Mouse (Mus musculus) neural tube, embryonic 13.5 days (tissue): ENCODE results near the gene Otc. TPM values are rescaled to one million over a fixed set of nuclear protein-coding genes. Genes with fewer than 3 reads are reported as not detected.

Experiments used
- ATAC-seq: fragments of 200-750 bp; cut with Nextera tagmentation; 2 replicates; pipeline ENCODE4 v1.8.0; 2017; ENCODE audit warnings: low read depth, mild to moderate bottlenecking, moderate TSS enrichment, moderate library complexity
- H3K27ac ChIP-seq: fragments of 300-500 bp; sonication (generic); replicated peaks from 2 replicates; pipeline ENCODE4 v1.5.1; 2015; ENCODE audit warnings: moderate library complexity, mild to moderate bottlenecking, inconsistent platforms
- H3K27me3 ChIP-seq: fragments of 300-500 bp; sonication (generic); 2 replicates; pipeline ENCODE4 v1.6.1; 2015; ENCODE audit warnings: mild to moderate bottlenecking, inconsistent platforms
- H3K36me3 ChIP-seq: fragments of 300-500 bp; sonication (generic); 2 replicates; pipeline ENCODE4 v1.6.1; 2015; ENCODE audit warnings: mild to moderate bottlenecking, inconsistent platforms
- H3K4me1 ChIP-seq: fragments of 300-500 bp; sonication (generic); replicated peaks from 2 replicates; pipeline ENCODE4 v1.6.1; 2015; ENCODE audit warnings: inconsistent platforms
- H3K4me2 ChIP-seq: fragments of 300-500 bp; sonication (generic); 2 replicates; pipeline ENCODE4 v1.6.1; 2015; ENCODE audit warnings: inconsistent platforms, mild to moderate bottlenecking, moderate library complexity
- H3K4me3 ChIP-seq: fragments of 300-500 bp; sonication (generic); 2 replicates; pipeline ENCODE4 v1.5.1; 2015; ENCODE audit warnings: mild to moderate bottlenecking, inconsistent platforms
- H3K9ac ChIP-seq: fragments of 300-500 bp; sonication (generic); 2 replicates; pipeline ENCODE4 v1.6.1; 2015; ENCODE audit warnings: moderate library complexity, mild to moderate bottlenecking, inconsistent platforms
- H3K9me3 ChIP-seq: fragments of 300-500 bp; sonication (generic); 2 replicates; pipeline ENCODE4 v1.6.1; 2016; ENCODE audit warnings: inconsistent platforms
- WGBS: fragments of 180-500 bp; shearing (Covaris S2); methylation state at CpG from one replicate; pipeline ENCODE4 v1.1.7; 2015; 5-methylcytosine and 5-hydroxymethylcytosine counted together
- polyA plus RNA-seq: library from polyadenylated mRNA; unstranded; fragments of >200 nt; fragmentation: Nextera tagmentation; extraction: Ambion mirVana; gene quantifications from 2 replicates; pipeline ENCODE4 v1.2.1, GENCODE M21; 2015

Gene Otc
- polyA plus RNA-seq = 0.12 TPM in 1 of 2 replicates, not detected in the other

- Histone ChIP-seq H3K27ac (no peak within 1 kb of the TSS), H3K4me2 (no peak within 1 kb of the TSS), H3K27me3 (no peaks in the 10 kb centered on the region), H3K36me3 (no peaks in the 10 kb centered on the region), H3K9ac (no peak within 1 kb of the TSS), H3K4me1 (no peaks in the 10 kb centered on the region), H3K4me3 (no peak within 1 kb of the TSS), H3K9me3 (no peaks in the 10 kb centered on the region)
- WGBS = 59% methylated on average over 2 of the region's 2 CpGs
- no peak for ATAC-seq
These were observed at the start of gene Otc for GRCm38 (mm10) chrX:10251852-10252504. Otc (plus strand) TSS chrX:10252305.

- H3K27me3 ChIP-seq = no peaks in the 10 kb centered on the region
- 80% methylated on average over 5 of the region's 5 CpGs for WGBS
These were observed 46.2 kb upstream of the Otc start for GRCm38 (mm10) chrX:10205937-10206336.

GRCm38 (mm10) chrX:10215972-10216371 lies 36.1 kb upstream of the Otc start:
- H3K36me3 ChIP-seq = no peaks in the 10 kb centered on the region
- WGBS = 25% methylated on average over 16 of the region's 16 CpGs
- H3K9ac ChIP-seq = peak overlapping the region; percentile 67
- H3K4me2 ChIP-seq = peak overlapping the region; percentile 57
- H3K4me3 ChIP-seq = peak overlapping the region; percentile 51
- peak overlapping the region; percentile 81 for H3K27ac ChIP-seq
- no peaks in the 10 kb centered on the region for H3K27me3 ChIP-seq
- H3K9me3 ChIP-seq = no peaks in the 10 kb centered on the region
- ATAC-seq = peak; percentile 47
- H3K4me1 ChIP-seq = peaks cover 9% of the 10 kb centered on the region; the same call in 1 of the 2 replicates

More at GRCm38 (mm10) chrX:10205937-10206336, 46.2 kb upstream of the Otc start:
- Histone ChIP-seq H3K9me3 (no peaks in the 10 kb centered on the region), H3K4me1 (no peaks in the 10 kb centered on the region), H3K4me2 (no peak overlapping the region), H3K9ac (no peak overlapping the region), H3K4me3 (no peak overlapping the region), H3K36me3 (peaks cover 20% of the 10 kb centered on the region), H3K27ac (no peak overlapping the region)
- ATAC-seq = no peak

- ATAC-seq = peak; percentile 99
- peaks cover 9% of the 10 kb centered on the region; the same call in 1 of the 2 replicates for H3K4me1 ChIP-seq
- H3K9me3 ChIP-seq = no peaks in the 10 kb centered on the region
- H3K27ac ChIP-seq = peak within 1 kb of the TSS; percentile 81
- WGBS = 20% methylated on average over 44 of the region's 47 CpGs
- H3K27me3 ChIP-seq = no peaks in the 10 kb centered on the region
- H3K36me3 ChIP-seq = no peaks in the 10 kb centered on the region
- H3K4me2 ChIP-seq = peak within 1 kb of the TSS; percentile 57
- H3K4me3 ChIP-seq = peak within 1 kb of the TSS; percentile 51
- H3K9ac ChIP-seq = peak within 1 kb of the TSS; percentile 67
These were observed 35.6 kb upstream of the Otc start, which contains the start of gene Rpgr for GRCm38 (mm10) chrX:10216410-10216949. Rpgr (minus strand) TSS chrX:10216920.

- Histone ChIP-seq H3K36me3 (no peaks in the 10 kb centered on the region), H3K27me3 (no peaks in the 10 kb centered on the region), H3K4me1 (peaks cover 9% of the 10 kb centered on the region; the same call in 1 of the 2 replicates), H3K9ac (no peak overlapping the region), H3K4me2 (no peak overlapping the region), H3K9me3 (no peaks in the 10 kb centered on the region), H3K27ac (no peak overlapping the region), H3K4me3 (no peak overlapping the region)
- 72% methylated on average over 6 of the region's 6 CpGs for WGBS
- ATAC-seq = no peak
These were observed 32.8 kb upstream of the Otc start for GRCm38 (mm10) chrX:10219281-10219680.

GRCm38 (mm10) chrX:10233051-10233450 lies 19.1 kb upstream of the Otc start:
- H3K27me3 ChIP-seq = no peaks in the 10 kb centered on the region
- H3K9ac ChIP-seq = no peak overlapping the region
- no peaks in the 10 kb centered on the region for H3K36me3 ChIP-seq
- no peaks in the 10 kb centered on the region for H3K4me1 ChIP-seq
- no peak for ATAC-seq
- H3K9me3 ChIP-seq = no peaks in the 10 kb centered on the region
- 76% methylated on average over 2 of the region's 2 CpGs for WGBS
- no peak overlapping the region for H3K4me3 ChIP-seq
- no peak overlapping the region for H3K4me2 ChIP-seq
- no peak overlapping the region for H3K27ac ChIP-seq

GRCm38 (mm10) chrX:10234617-10235016 lies 17.5 kb upstream of the Otc start:
- Histone ChIP-seq H3K27ac (no peak overlapping the region), H3K9me3 (no peaks in the 10 kb centered on the region), H3K4me3 (no peak overlapping the region), H3K9ac (no peak overlapping the region), H3K27me3 (no peaks in the 10 kb centered on the region), H3K4me1 (no peaks in the 10 kb centered on the region), H3K36me3 (no peaks in the 10 kb centered on the region), H3K4me2 (no peak overlapping the region)
- 77% methylated on average over 3 of the region's 3 CpGs for WGBS
- no peak for ATAC-seq

GRCm38 (mm10) chrX:10239515-10239914 lies 12.6 kb upstream of the Otc start:
- H3K4me3 ChIP-seq = no peak overlapping the region
- no peak for ATAC-seq
- H3K4me1 ChIP-seq = no peaks in the 10 kb centered on the region
- no peak overlapping the region for H3K4me2 ChIP-seq
- no peaks in the 10 kb centered on the region for H3K9me3 ChIP-seq
- no peaks in the 10 kb centered on the region for H3K36me3 ChIP-seq
- H3K27ac ChIP-seq = no peak overlapping the region
- H3K27me3 ChIP-seq = no peaks in the 10 kb centered on the region
- WGBS = 47% methylated on average over 4 of the region's 4 CpGs
- H3K9ac ChIP-seq = no peak overlapping the region

GRCm38 (mm10) chrX:10243916-10244315 lies 8.2 kb upstream of the Otc start:
- Histone ChIP-seq H3K4me1 (no peaks in the 10 kb centered on the region), H3K27ac (no peak overlapping the region), H3K9me3 (no peaks in the 10 kb centered on the region), H3K27me3 (no peaks in the 10 kb centered on the region), H3K4me2 (no peak overlapping the region), H3K9ac (no peak overlapping the region), H3K36me3 (no peaks in the 10 kb centered on the region), H3K4me3 (no peak overlapping the region)
- 81% methylated on average over 3 of the region's 3 CpGs for WGBS
- ATAC-seq = no peak

GRCm38 (mm10) chrX:10251357-10251756 lies 748 bp upstream of the Otc start:
- H3K27ac ChIP-seq = no peak overlapping the region
- H3K4me1 ChIP-seq = no peaks in the 10 kb centered on the region
- no peaks in the 10 kb centered on the region for H3K9me3 ChIP-seq
- no peak overlapping the region for H3K9ac ChIP-seq
- no peaks in the 10 kb centered on the region for H3K36me3 ChIP-seq
- H3K27me3 ChIP-seq = no peaks in the 10 kb centered on the region
- no peak overlapping the region for H3K4me2 ChIP-seq
- no peak overlapping the region for H3K4me3 ChIP-seq
- no peak for ATAC-seq

- Histone ChIP-seq H3K4me3 (no peak overlapping the region), H3K27ac (no peak overlapping the region), H3K9ac (no peak overlapping the region), H3K4me1 (no peaks in the 10 kb centered on the region), H3K4me2 (no peak overlapping the region), H3K27me3 (no peaks in the 10 kb centered on the region), H3K36me3 (no peaks in the 10 kb centered on the region), H3K9me3 (no peaks in the 10 kb centered on the region)
- WGBS = 83% methylated on average over 1 of the region's 1 CpGs
- ATAC-seq = no peak
These were observed 5.7 kb downstream of the Otc start for GRCm38 (mm10) chrX:10257774-10258173.

GRCm38 (mm10) chrX:10258260-10258659 lies 6.2 kb downstream of the Otc start:
- Histone ChIP-seq H3K27me3 (no peaks in the 10 kb centered on the region), H3K4me3 (no peak overlapping the region), H3K4me2 (no peak overlapping the region), H3K9ac (no peak overlapping the region), H3K27ac (no peak overlapping the region), H3K9me3 (no peaks in the 10 kb centered on the region), H3K4me1 (no peaks in the 10 kb centered on the region), H3K36me3 (no peaks in the 10 kb centered on the region)
- ATAC-seq = no peak
- WGBS = 79% methylated on average over 5 of the region's 5 CpGs

- no peak overlapping the region for H3K4me3 ChIP-seq
- H3K27me3 ChIP-seq = no peaks in the 10 kb centered on the region
- H3K4me2 ChIP-seq = no peak overlapping the region
- H3K4me1 ChIP-seq = no peaks in the 10 kb centered on the region
- WGBS = 81% methylated on average over 3 of the region's 3 CpGs
- ATAC-seq = no peak
- H3K27ac ChIP-seq = no peak overlapping the region
- no peaks in the 10 kb centered on the region for H3K36me3 ChIP-seq
- no peaks in the 10 kb centered on the region for H3K9me3 ChIP-seq
- H3K9ac ChIP-seq = no peak overlapping the region
These were observed 16.2 kb downstream of the Otc start for GRCm38 (mm10) chrX:10268308-10268707.
